Mouse (Mus musculus) stomach, postnatal 0 days (tissue): ENCODE results near the gene Gm11492. TPM values are rescaled to one million over a fixed set of nuclear protein-coding genes. Genes with fewer than 3 reads are reported as not detected.

Source experiments
- ATAC-seq: fragments of 200-750 bp; cut with Nextera tagmentation; 2 replicates; pipeline ENCODE4 v1.8.0; 2017; ENCODE audit not compliant: low FRiP score, low TSS enrichment
- DNase-seq: peaks from one replicate; pipeline ENCODE4 v3.0.0-alpha.2; 2016; ENCODE audit warnings: low spot score
- H3K27ac ChIP-seq: fragments of 300-500 bp; sonication (generic); replicated peaks from 2 replicates; pipeline ENCODE4 v1.5.1; 2014; ENCODE audit warnings: mild to moderate bottlenecking, control low read depth
- H3K27me3 ChIP-seq: fragments of 300-500 bp; sonication (generic); 2 replicates; pipeline ENCODE4 v1.6.1; 2014; ENCODE audit warnings: low read length; ENCODE audit not compliant: control insufficient read depth, insufficient read depth
- H3K36me3 ChIP-seq: fragments of 300-500 bp; sonication (generic); 2 replicates; pipeline ENCODE4 v1.6.1; 2014; ENCODE audit warnings: low read length, mixed read lengths; ENCODE audit not compliant: control insufficient read depth, insufficient read depth
- H3K4me1 ChIP-seq: fragments of 300-500 bp; sonication (generic); replicated peaks from 2 replicates; pipeline ENCODE4 v1.6.1; 2014; ENCODE audit warnings: antibody characterized with exemption; ENCODE audit not compliant: control insufficient read depth, insufficient read depth
- H3K4me2 ChIP-seq: fragments of 300-500 bp; sonication (generic); replicated peaks from 2 replicates; pipeline ENCODE4 v1.6.1; 2014; ENCODE audit warnings: low read depth, mild to moderate bottlenecking, control low read depth, moderate library complexity
- H3K4me3 ChIP-seq: fragments of 300-500 bp; sonication (generic); 2 replicates; pipeline ENCODE4 v1.5.1; 2014; ENCODE audit warnings: low read depth, low read length, control low read depth
- H3K9ac ChIP-seq: fragments of 300-500 bp; sonication (generic); 2 replicates; pipeline ENCODE4 v1.6.1; 2014; ENCODE audit warnings: mild to moderate bottlenecking, low read length, control low read depth, mixed read lengths
- H3K9me3 ChIP-seq: fragments of 300-500 bp; sonication (generic); 2 replicates; pipeline ENCODE4 v1.6.1; 2016; ENCODE audit warnings: low read length; ENCODE audit not compliant: control insufficient read depth
- CTCF ChIP-seq: IDR thresholded peaks from 2 replicates; pipeline ENCODE4 v1.5.1; 2016; ENCODE audit warnings: antibody characterized with exemption, low read depth, mild to moderate bottlenecking, moderate library complexity
- EP300 ChIP-seq: optimal IDR thresholded peaks from 2 replicates; pipeline ENCODE3; 2016; ENCODE audit warnings: antibody characterized with exemption
- WGBS: fragments of 180-500 bp; shearing (Covaris S2); extraction: QIAGEN DNeasy Blood & Tissue Kit; methylation state at CpG from one replicate; pipeline ENCODE4 v1.1.7; 2014; 5-methylcytosine and 5-hydroxymethylcytosine counted together
- polyA plus RNA-seq: library from polyadenylated mRNA; unstranded; fragments of >200 nt; fragmentation: Nextera tagmentation; extraction: Ambion mirVana; gene quantifications from 2 replicates; pipeline ENCODE4 v1.2.1, GENCODE M21; 2015

Gene Gm11492
- polyA plus RNA-seq, 1 experiment from 2014 or later: not detected

- TF ChIP-seq CTCF (no peak), EP300 (no peak)
- no peak overlapping the region for H3K4me2 ChIP-seq
- H3K36me3 ChIP-seq: no peaks in the 10 kb centered on the region
- DNase-seq (no peak), ATAC-seq (no peak)
- no peak overlapping the region for H3K27ac ChIP-seq
- no peaks in the 10 kb centered on the region for H3K27me3 ChIP-seq
- no peaks in the 10 kb centered on the region for H3K9me3 ChIP-seq
- H3K4me3 ChIP-seq: no peak overlapping the region
- WGBS: 56% methylated on average over 10 of the region's 10 CpGs
- H3K4me1 ChIP-seq: peaks cover 3% of the 10 kb centered on the region; the same call in 1 of the 2 replicates
- no peak overlapping the region for H3K9ac ChIP-seq
These were observed 14.2 kb downstream of the Gm11492 start for GRCm38 (mm10) chr11:87580543-87581085.

DNA sequence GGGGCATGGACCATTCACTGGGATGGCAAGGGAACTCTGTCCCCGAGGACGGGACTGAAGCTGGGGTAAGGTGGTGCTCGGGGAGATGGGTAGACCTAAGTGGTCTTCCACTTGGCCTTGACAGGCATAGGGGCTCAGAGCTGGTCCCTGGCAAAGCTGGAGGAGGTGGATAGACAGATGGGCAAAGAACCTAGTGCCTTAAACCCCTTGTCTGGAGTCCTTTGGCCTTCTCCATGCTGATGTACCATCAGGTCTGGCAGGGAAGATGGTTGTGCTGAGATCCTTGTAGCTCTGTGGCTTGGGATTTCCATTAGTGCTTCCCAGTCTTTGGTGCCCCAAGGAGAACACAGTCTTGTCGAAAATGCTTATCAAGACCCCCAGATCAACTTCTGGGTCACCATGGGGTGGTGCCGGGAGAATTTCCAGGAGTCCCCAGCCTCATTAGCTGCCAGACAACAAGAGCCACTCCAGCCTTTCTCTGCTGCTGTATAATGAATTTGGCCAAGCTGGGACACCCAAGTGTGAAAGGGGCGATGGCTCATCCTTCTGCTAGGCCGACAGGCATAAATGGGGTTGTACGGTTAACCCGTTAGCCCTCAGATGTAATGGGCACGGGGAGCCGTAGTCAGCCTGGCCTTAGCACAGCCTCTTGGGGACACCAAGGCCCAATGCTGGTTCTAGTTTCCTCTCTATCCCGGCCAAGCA lies 14.9 kb downstream of the Gm11492 start:
- WGBS: 85% methylated on average over 12 of the region's 12 CpGs
- no peak overlapping the region for H3K27ac ChIP-seq

DNA sequence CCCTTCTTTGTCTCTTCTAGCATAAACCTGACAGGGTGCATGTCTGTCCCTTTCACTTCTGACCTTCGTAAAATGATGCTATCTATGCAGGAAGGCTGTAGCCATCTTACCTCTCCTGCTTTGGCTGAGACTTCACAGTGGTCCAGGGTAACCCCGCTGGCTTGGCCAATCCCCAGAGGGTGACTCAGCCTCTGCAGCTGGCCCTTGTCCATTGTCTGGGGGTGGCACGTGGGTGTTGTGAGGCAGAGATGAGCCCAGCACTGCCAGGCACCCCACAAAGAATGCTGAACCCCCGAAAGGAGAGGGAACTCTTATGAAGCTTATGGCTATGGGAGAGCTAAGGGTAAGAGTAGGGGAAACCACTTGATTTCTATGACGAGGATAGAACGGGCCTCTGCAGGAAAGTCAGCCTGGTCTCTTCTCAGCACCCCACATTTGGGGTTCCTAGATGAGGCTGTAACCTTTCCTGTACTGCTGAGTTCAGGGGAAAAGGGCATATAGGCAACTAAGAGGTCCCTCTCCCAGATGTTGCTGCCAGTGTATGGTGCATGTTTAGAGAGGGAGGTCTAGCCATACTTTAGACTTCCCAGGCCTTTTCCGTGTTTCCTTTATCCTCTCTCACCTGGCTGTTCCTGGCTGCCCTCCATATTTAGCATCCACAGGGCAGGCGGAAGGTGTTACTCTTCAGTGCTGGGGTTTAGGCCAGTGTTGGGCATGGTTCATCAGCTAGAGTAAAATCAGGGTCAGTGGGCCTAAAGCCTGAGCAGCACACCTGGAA lies 15.7 kb downstream of the Gm11492 start:
- H3K4me1 ChIP-seq: peaks cover 3% of the 10 kb centered on the region; the same call in 1 of the 2 replicates
- 80% methylated on average over 8 of the region's 8 CpGs for WGBS
- no peaks in the 10 kb centered on the region for H3K27me3 ChIP-seq
- no peak for TF ChIP-seq EP300
- no peak overlapping the region for H3K27ac ChIP-seq
- H3K9ac ChIP-seq: no peak overlapping the region
- H3K36me3 ChIP-seq: no peaks in the 10 kb centered on the region
- no peak overlapping the region for H3K4me3 ChIP-seq
- H3K4me2 ChIP-seq: no peak overlapping the region
- no peak for ATAC-seq
- no peaks in the 10 kb centered on the region for H3K9me3 ChIP-seq
- no peak for DNase-seq

More for the DNA sequence above, 14.9 kb downstream of the Gm11492 start:
- TF ChIP-seq CTCF: no peak
- TF ChIP-seq EP300: no peak
- H3K4me1 ChIP-seq: peaks cover 3% of the 10 kb centered on the region; the same call in 1 of the 2 replicates
- no peak overlapping the region for H3K4me3 ChIP-seq
- H3K4me2 ChIP-seq: no peak overlapping the region
- DNase-seq: no peak
- ATAC-seq: no peak
- H3K9me3 ChIP-seq: no peaks in the 10 kb centered on the region
- H3K27me3 ChIP-seq: no peaks in the 10 kb centered on the region
- no peaks in the 10 kb centered on the region for H3K36me3 ChIP-seq
- H3K9ac ChIP-seq: no peak overlapping the region

DNA sequence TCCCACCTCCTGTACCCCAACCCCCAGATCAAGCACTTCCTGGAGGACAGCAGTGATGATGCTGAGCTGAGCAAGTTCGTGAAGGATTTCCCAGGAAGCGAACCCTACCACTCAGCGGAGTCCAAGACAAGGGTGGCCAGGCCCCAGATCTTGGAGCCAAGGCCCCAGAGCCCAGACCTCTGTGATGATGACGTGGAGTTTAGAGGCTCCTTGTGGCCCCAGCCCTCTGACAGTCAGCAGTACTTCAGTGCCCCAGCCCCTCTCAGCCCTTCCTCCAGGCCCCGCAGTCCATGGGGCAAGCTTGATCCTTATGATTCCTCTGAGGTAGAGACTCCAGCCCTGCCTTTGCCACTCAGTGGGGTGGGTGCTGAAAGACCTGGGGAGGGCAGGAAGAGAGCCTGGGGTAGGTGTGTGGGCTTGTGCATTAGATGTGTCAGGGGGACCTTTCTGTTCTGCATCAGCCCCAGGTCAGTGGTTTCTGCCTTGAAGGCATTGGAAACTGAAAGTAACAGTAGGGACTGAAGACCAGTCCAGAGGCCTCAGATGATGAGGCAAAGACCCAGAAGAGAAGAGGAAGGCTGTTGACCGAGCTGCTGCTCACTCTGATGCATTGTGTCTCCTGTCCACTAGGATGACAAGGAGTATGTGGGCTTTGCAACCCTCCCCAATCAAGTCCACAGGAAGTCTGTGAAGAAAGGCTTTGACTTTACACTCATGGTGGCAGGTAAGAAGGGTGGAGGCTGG lies 17.0 kb downstream of the Gm11492 start:
- no peaks in the 10 kb centered on the region for H3K4me1 ChIP-seq
- H3K4me2 ChIP-seq: no peak overlapping the region
- ATAC-seq (no peak), DNase-seq (no peak)
- no peak overlapping the region for H3K9ac ChIP-seq
- 81% methylated on average over 6 of the region's 6 CpGs for WGBS
- no peaks in the 10 kb centered on the region for H3K9me3 ChIP-seq
- TF ChIP-seq CTCF: no peak
- no peak for TF ChIP-seq EP300
- no peak overlapping the region for H3K4me3 ChIP-seq
- no peaks in the 10 kb centered on the region for H3K27me3 ChIP-seq
- no peaks in the 10 kb centered on the region for H3K36me3 ChIP-seq
- H3K27ac ChIP-seq: no peak overlapping the region

- 70% methylated on average over 9 of the region's 10 CpGs for WGBS
- H3K36me3 ChIP-seq: no peaks in the 10 kb centered on the region
These were observed 18.5 kb downstream of the Gm11492 start for GRCm38 (mm10) chr11:87584711-87585505.

More at GRCm38 (mm10) chr11:87584711-87585505, 18.5 kb downstream of the Gm11492 start:
- Histone ChIP-seq H3K9me3 (no peaks in the 10 kb centered on the region), H3K27ac (peak overlapping the region; percentile 56), H3K27me3 (no peaks in the 10 kb centered on the region), H3K9ac (no peak overlapping the region), H3K4me3 (no peak overlapping the region), H3K4me1 (0 out of 2 replicates have a peak, but pooled peaks cover 2% of the 10 kb centered on the region), H3K4me2 (no peak overlapping the region)
- ATAC-seq: no peak
- TF ChIP-seq EP300 (no peak), CTCF (no peak)
- DNase-seq: no peak
